Mouse (Mus musculus): ENCODE data around the gene Lrpprc. TPM values are rescaled to one million over a fixed set of nuclear protein-coding genes. Genes with fewer than 3 reads are reported as not detected.

Gene Lrpprc
- total RNA-seq, 2 experiments from 2014 or later, result 64.8 to 67.7 TPM

- intact Hi-C loops (cut with DNase I), result no loop called here
- no peak for DNase-seq
Measured at GRCm38 (mm10) chr17:84674048-84674447, 116.5 kb downstream of the Lrpprc start.

GRCm38 (mm10) chr17:84672376-84673369, 117.9 kb downstream of the Lrpprc start:
- DNase-seq, result no peak
- intact Hi-C loops (cut with DNase I), result no loop called here

GRCm38 (mm10) chr17:84667848-84668247, 122.7 kb downstream of the Lrpprc start:
- intact Hi-C loops (cut with DNase I), result no loop called here
- DNase-seq, result no peak

GRCm38 (mm10) chr17:84665691-84666090, 124.9 kb downstream of the Lrpprc start:
- no peak for DNase-seq
- intact Hi-C loops (cut with DNase I), result no loop called here

GRCm38 (mm10) chr17:84665053-84665452, 125.5 kb downstream of the Lrpprc start:
- intact Hi-C loops (cut with DNase I), result no loop called here
- DNase-seq, result no peak

- intact Hi-C loops (cut with DNase I), result no loop called here
- DNase-seq, result no peak
Measured at GRCm38 (mm10) chr17:84658951-84659350, 131.6 kb downstream of the Lrpprc start.

- DNase-seq, result no peak
- intact Hi-C loops (cut with DNase I), result no loop called here
Measured at GRCm38 (mm10) chr17:84658195-84658594, 132.4 kb downstream of the Lrpprc start.

GRCm38 (mm10) chr17:84657782-84658181, 132.8 kb downstream of the Lrpprc start:
- no peak for DNase-seq
- intact Hi-C loops (cut with DNase I), result no loop called here

- intact Hi-C loops (cut with DNase I), result no loop called here
- DNase-seq, result no peak
Measured at GRCm38 (mm10) chr17:84657422-84657732, 133.2 kb downstream of the Lrpprc start.

- no peak for DNase-seq
- intact Hi-C loops (cut with DNase I), result no loop called here
Measured at GRCm38 (mm10) chr17:84656653-84657421, 133.8 kb downstream of the Lrpprc start.

- intact Hi-C loops (cut with DNase I), result no loop called here
- no peak for DNase-seq
Measured at GRCm38 (mm10) chr17:84656205-84656604, 134.4 kb downstream of the Lrpprc start.

Other genes starting within 250 kb of the Lrpprc start
- gene Dync2li1, start 164.3 kb downstream of the Lrpprc start, total RNA-seq (2021), result 10 to 100 TPM; 20.1 to 22.8 TPM
- not detected for gene Abcg8, start 114.5 kb downstream of the Lrpprc start, total RNA-seq (2021)
- gene Abcg5, start 107.8 kb downstream of the Lrpprc start, total RNA-seq (2021), result under 1 TPM in 1 of 2 experiments, not detected in 1; 0.40 TPM
- 10 to 100 TPM; 84.4 to 86.4 TPM for gene Ppm1b, start 166.0 kb upstream of the Lrpprc start, total RNA-seq (2021)
- gene Slc3a1, start 237.6 kb upstream of the Lrpprc start, total RNA-seq (2021), result under 1 TPM in 1 of 2 experiments, not detected in 1; 0.32 TPM